Mouse (Mus musculus): ENCODE measurements around the gene Ppie. TPM values are rescaled to one million over a fixed set of nuclear protein-coding genes. Genes with fewer than 3 reads are reported as not detected.

Gene Ppie
- total RNA-seq, 2 experiments from 2014 or later: 17.5 to 21.5 TPM

Other genes with a start within 250 kb of the Ppie start
- gene Mfsd2a, start 178.8 kb downstream of the Ppie start, total RNA-seq (2021): 10 to 100 TPM; 71.2 to 86.1 TPM
- gene Mycl, start 144.3 kb downstream of the Ppie start, total RNA-seq (2021): 10 to 100 TPM; 41.7 to 47.2 TPM
- 10 to 100 TPM; 25.2 to 27.6 TPM for gene Trit1, start 123.4 kb downstream of the Ppie start, total RNA-seq (2021)
- under 1 TPM; 0.62 to 0.86 TPM for gene Bmp8b, start 34.8 kb downstream of the Ppie start, total RNA-seq (2021)
- under 1 TPM; 0.30 to 0.38 TPM for gene Oxct2b, start 23.7 kb downstream of the Ppie start, total RNA-seq (2021)
- 100 to 1,000 TPM; 331 to 338 TPM for gene Hpcal4, start 43.3 kb upstream of the Ppie start, total RNA-seq (2021)
- 1 to 10 TPM; 9.3 to 9.8 TPM for gene Nt5c1a, start 61.6 kb upstream of the Ppie start, total RNA-seq (2021)
- 1 to 10 TPM; 6.7 to 7.7 TPM for gene Heyl, start 93.6 kb upstream of the Ppie start, total RNA-seq (2021)
- 10 to 100 TPM; 39.4 to 45.7 TPM for gene Pabpc4, start 122.4 kb upstream of the Ppie start, total RNA-seq (2021)
- gene Oxct2a, start 183.7 kb upstream of the Ppie start, total RNA-seq (2021): under 1 TPM in 1 of 2 experiments, not detected in 1; 0.18 TPM
- gene Bmp8a, start 203.3 kb upstream of the Ppie start, total RNA-seq (2021): not detected

Measured in layer of hippocampus, postnatal 14 days (tissue).